Mouse (Mus musculus) myocyte (in vitro differentiated cells): ENCODE results near the gene Abca3.

Experiments
- POLR2A ChIP-seq: IDR thresholded peaks from one replicate; pipeline ENCODE4 v1.6.1; 2011; ENCODE audit warnings: low read depth, mild to moderate bottlenecking, control low read depth, moderate library complexity; ENCODE audit not compliant: insufficient read length
- TCF3 ChIP-seq: IDR thresholded peaks from one replicate; pipeline ENCODE4 v1.6.1; 2011; ENCODE audit warnings: low read depth, control low read depth; ENCODE audit not compliant: insufficient read length
- USF1 ChIP-seq: IDR thresholded peaks from one replicate; pipeline ENCODE4 v1.6.1; 2011; ENCODE audit warnings: low read depth, mild to moderate bottlenecking, control low read depth, moderate library complexity

GRCm38 (mm10) chr17:24429201-24429983 lies 77.6 kb downstream of the Abca3 start:
- no peak for TF ChIP-seq TCF3
- TF ChIP-seq POLR2A, result no peak
- no peak for TF ChIP-seq USF1
